Mouse (Mus musculus): ENCODE measurements at regions not wholly inside any gene's neighbourhood (a gene's known extent, or its start where the extent isn't known, plus 50 kb on each side); places are given as distances from the start of the nearest gene placed in this dataset.

DNA sequence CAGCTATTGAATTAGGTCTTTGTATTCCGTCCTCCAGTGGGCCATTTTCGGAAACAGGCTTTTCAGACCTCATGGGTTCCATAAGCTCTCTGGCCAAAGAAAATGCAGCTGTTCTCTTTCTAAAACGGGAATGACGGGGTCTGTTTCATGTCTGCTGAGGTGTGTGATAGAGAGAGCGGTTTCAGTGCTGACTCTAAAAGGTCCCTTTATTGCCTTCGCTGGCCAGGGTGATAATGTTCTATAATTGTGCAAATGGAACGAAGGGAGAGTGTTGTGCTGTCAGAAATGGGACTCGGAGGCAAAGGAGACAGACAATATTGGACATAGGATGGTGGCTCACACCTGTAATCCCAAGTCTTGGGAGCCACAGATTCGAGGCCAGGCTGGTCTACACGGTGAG, 53.5 kb upstream of the Osbpl8 start:
- no peak for DNase-seq (ENCODE audit: inconsistent ontology term)

DNA sequence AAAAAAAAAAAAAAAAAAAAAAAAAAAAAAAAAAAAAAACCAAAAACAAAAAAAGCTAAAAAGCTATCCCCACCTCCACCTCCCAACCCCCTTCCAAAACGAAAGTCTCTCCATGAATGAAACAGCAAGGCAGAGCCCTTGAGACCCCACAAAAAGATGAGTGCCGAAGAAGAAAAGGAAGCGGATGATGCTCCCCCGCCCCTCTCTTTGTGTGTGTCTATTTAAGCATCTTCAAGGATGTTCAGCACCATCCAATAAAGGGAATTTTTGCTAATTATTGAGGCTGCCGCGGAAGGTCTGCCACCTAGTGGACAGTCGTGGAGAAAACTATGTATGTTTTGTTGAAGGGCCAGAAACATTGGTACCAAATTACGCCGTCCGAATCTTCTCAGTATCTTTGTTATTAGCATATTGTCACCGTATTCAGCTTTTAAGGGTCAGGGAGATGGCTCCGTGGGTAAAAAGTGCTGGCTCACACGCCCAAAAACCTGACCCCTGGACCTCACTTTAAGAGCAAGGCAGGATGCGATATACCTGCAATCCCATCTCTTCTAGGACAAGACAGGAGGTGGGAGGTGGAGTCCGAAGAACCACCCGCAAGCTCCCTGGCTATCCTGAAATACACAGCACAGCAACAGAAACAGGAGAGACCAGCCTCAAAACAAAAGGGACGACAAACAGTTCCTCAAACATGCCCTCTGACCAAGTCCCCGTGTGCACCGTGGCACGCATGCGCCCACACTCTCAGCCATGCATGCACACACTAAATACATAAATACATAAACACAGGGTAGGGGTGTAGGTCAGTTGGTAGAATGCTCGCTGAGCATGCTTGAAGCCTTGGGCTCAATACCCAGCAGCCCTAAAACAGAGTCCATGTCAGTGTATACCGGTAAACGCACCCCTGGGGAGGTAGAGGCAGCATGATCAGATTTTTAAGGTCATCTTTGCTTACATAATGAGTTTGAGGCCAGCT, 55.6 kb upstream of the Osbpl8 start:
- peak; percentile 64 for DNase-seq (ENCODE audit: inconsistent ontology term)

DNA sequence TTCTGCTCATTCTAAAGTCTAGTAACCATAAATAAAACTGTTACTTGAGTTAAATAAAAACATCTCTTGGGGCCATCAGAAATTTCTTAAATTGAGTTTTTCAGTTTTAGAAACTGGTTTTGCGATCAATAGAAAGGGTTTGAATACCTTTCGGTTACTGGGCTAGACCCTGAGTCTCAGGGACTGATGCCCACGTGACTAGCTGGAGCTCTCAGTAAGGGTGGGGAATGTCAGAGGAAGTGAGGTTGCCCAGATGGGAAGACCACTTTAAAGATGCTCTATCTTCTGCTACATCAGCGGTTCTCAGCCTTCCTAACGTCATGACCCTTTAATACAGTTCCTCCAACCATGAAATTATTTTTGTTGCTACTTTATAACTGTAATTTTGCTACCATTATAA, 56.7 kb upstream of the Osbpl8 start:
- no peak for DNase-seq (ENCODE audit: inconsistent ontology term)

DNA sequence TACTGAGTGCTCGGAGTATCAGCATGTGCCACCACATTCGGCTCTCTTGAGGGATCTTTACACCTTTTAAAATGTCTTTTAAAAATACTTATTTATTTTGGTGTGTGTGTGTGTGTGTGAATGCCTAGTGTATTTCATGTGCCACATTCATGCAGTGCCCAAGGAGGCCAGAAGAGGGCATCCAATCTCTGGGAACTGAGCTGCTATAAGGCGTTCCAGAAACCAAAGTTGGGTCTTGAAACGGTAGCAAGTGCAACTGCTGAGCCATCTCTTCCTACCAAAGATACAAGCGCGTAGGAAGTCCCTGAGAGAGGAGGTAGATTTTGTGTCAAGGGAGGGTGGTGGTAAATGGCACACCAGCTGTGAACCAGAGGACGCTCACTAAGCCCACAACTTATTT, 57.2 kb upstream of the Osbpl8 start:
- DNase-seq (ENCODE audit: inconsistent ontology term), result no peak

DNA sequence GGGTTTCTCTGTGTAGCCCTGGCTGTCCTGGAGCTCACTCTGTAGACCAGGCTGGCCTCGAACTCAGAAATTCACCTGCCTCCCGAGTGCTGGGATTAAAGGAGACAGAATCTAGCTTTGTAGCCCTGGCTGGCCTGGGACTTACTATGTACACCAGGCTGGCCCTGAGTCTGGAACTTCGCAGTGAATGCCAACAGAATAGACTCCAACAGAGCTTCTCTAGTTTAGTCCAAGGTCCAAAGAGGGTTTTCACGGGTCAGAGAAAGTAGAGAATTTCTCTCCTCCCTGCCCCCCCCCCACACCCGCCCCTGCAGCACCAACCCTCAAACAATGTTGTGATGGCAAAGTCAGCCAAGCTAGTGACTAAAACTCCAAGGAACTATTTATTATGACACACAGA, 58.1 kb upstream of the Osbpl8 start:
- DNase-seq (ENCODE audit: inconsistent ontology term), result no peak

DNA sequence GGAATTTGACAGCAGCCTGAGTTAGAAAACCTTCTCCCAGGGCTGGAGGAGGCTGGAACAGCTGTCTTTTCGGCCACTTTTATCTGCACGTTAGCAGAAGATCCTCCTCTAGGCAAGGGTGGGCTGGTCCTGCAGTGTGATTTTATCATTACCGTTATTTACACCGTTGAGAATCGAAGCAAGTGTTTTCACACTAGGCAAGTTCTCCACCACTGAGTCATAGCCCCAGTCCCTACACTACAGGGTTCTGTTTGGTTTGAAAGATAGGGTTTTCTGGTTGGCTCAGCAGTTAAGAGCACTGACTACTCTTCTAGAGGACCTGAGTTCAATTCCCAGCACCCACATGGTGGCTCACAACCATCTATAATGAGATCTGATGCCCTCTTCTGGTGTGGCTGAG, 58.9 kb upstream of the Osbpl8 start:
- DNase-seq (ENCODE audit: inconsistent ontology term), result no peak

DNA sequence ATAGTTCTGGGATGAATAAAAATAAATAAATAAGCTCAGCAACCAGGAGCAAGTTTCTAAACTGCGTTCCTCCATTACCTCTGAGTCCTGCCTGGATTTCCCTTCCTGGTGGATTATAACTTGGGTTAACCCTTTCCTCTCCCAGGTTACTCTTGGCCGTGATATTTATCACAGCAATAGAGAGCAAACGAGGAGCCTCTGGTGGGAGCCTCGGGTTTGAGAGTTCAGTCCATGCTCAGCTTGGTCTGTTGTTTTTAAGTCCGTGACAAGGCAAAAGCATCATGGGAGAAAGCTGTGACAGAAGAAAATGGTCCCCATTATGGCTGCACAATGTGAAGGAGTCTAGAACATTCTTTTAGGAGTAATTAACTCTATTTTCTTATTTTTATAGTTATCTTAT, 61.0 kb upstream of the Osbpl8 start:
- DNase-seq (ENCODE audit: inconsistent ontology term), result no peak

DNA sequence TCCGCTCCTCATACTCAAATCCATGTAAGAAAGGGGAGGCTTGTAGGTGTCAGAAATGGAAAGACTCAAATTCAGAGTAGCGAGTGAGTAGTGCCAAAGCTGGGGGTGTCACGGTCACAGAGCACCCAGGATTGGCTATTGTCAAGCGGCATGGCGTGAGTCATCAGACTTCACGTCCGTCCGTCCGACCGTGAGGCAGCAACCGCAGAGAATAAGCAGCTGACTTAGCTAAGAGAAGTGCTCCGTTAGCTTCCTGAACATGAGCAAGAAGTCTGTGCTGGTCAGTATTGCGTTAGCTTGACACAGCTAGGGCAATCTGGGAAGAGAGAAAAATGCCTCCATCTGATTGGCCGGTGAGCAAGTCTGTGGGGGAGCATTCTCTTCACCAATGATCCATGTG, 61.5 kb upstream of the Osbpl8 start:
- peak; percentile 62 for DNase-seq (ENCODE audit: inconsistent ontology term)

DNA sequence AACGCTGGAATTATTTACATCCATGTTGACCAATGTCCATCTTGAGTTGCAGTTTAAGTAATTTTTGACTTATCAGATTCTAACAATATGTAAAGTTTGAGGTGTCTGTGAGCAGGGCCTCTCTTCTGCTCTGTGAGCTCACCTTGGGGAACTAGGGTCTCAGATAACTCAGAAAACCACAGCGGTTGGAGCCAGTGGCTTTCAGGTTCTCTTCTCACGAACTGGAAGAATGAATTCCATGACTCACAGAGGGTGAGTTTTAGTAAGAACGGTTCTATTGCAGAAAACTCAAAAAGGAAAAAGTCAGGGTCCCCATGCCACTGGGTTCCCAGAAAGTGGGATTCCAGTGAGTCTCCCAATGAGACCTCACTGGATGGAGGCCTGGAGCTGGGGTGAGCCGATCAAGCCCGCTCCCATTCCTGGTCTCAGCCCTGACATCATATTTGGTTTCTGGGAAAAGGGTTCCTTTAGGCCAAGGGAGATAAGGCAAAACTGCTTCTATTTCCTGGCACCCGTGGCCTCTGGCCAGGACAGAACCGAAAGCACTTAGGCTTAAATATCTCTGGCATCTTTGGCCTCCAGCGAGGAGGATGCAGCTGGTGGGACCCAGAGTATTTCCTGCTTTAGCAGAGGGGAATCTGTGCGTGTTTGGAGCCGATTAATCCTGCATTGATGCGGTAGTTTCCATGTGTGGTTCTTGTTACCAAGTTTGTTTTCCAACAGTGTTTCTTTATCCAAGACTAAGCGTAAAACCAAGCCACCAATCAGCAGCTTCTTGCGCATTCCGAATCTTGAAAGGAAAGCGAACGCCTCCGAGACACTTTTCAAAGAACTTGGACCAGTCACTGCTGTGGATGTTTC, 62.4 kb upstream of the Osbpl8 start:
- no peak for DNase-seq (ENCODE audit: inconsistent ontology term)

DNA sequence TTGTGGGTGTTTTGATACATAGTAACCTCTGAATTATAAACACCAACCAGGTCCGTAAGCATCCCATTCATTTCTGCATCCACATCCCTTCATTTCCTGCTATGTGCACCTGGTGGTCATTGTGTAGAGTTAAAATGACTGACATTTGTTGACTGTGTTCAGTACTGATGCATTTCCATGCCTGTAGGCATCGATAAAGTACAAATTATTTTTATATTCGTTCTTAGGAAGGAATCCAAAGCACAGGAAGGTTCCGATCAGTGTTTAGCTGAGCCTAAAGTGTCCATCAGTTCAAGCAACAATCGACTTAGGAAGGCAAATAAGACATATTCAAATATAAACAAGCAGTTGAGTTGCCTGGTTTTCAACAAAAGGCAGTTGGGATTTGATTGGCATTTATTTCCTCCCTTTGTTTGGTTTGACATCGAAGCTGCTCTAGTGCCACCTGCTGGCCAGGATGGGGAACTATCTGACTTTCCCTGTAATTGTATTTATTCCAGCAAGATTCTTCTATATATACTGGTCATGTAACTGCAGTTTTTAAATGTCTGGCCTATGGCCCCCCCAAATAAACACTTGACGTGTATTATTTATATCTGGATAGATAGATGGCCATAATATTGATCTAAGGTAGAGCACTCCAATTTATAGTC, 64.6 kb upstream of the Osbpl8 start:
- peak; percentile 70 for DNase-seq (ENCODE audit: inconsistent ontology term)

DNA sequence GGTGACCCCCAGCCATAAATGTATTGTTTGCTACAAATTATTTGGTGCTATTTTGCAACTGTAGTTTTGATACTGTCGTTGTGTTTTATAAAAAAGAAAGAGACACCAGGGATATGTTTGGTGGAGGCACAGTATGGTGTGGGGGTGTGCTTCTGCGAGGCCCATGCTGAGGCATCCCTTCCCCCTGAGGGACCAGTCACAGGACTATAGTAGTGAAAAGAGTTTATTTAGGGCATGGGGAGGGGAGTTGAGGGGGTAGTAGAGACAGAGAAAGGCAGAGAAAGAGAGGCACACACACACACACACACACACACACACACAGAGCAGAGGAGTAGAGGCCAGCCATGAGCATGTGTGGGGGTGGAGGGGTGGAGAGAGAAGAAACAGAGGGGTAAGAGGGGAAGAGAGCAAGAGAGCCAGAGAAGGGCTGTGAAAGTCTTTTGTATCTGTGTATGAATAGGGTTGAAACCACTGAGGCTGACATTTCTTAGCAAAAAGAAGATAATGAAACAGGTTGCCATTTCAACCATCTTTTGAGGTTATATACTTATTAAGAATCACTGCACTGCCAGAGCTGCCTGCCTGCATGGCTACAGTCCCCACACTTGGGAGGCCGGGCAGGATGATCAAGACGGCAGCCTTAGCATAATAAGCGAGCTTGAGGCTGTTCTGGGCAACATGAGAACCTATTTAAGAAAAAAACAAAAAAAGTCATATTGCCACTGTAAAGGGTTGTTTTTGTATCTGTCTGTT, 65.3 kb upstream of the Osbpl8 start:
- no peak for DNase-seq (ENCODE audit: inconsistent ontology term)

DNA sequence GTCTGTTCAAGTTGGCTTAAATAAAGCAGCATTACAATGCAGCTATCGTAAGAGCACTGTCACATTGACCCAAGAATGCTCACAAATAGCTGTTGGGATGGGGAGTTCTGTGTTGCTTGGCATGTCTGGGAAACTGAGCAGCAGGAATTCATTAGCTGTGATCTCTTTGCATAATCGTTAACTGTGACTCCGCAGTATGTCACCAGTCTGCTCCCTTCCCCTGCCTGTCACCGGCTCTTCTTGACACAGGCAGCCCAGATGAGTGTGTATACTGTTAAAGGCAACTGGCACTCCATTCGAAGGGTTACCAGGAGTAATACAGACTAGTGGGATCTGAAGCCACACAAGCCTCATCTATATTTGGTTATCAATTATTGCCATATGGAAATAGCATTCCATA, 67.3 kb upstream of the Osbpl8 start:
- DNase-seq (ENCODE audit: inconsistent ontology term), result peak; percentile 78

DNA sequence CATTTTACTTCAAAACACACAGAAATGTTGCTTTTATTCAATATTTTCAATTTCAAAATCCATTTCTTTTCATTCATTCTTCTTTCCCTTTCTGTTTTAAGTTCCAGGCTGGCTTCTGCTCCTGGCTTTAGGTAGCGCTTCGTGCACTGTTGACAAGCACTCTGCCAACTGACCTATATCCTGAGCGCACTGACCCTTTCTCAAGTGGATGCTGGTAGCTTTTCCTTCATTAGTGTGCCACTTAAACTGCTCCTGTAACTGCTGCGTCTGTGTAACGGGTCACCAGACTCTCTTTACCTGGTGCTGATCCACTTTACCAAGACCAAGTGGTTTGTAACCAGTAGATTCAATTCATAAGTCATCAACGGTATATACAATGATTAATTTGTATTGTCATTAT, 67.7 kb upstream of the Osbpl8 start:
- no peak for DNase-seq (ENCODE audit: inconsistent ontology term)

DNA sequence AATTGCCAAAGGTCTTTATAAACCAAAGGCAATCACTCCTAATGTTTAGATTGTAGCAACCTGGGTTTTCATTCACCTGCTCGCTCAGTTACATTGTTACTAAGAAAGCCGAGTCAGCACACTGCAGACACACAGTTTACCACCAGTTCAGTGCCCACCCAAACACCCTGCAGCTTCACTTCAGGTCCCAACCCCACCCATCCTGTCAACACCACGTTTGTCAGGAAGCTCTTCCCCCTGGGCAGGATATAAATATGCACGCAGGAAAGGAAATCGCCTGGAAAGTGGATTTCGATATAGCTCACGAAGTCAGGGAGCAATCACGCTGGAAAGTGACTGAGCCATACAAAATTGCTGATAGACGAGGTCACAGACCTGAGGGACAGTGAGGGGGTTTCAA, 70.1 kb upstream of the Osbpl8 start:
- DNase-seq (ENCODE audit: inconsistent ontology term), result no peak

DNA sequence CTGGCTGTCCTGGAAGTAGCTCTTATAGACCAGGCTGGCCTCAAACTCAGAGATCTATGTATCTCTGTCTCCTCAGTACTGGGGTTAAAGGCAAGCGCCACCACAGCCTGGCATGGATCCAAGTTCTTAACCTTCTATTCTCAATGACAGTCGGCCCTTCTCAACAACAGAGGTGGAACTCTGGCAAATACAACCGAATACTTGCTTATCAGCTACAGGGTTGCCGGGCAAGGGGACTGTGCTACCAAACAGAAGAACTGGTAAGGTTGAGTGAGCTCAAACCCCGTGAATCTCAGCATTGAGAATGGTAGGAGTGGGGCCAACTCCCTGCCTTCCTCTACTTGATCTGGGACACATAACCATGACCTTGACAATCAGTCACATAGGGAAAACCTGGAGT, 75.2 kb upstream of the Osbpl8 start:
- DNase-seq (ENCODE audit: inconsistent ontology term), result no peak

DNA sequence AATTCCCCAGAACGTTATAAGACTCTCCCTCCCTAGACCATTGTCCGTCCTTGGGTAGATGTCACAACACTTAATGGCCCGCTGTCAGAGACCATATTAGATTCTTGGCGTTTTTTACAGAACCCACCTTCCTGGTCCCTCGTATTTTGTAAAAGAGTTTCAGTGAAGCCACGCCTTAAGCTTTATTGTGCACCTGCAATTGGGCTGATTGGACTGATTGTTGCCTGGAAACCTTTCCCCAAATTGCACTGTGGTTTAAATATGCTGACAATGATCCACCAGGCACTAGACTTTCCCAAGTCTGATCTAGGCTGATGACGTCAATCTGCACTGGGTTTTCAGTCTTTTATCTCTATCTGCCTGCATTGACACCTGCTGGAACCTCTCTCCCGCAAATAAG, 75.6 kb upstream of the Zdhhc17 start:
- DNase-seq (ENCODE audit: inconsistent ontology term), result no peak

DNA sequence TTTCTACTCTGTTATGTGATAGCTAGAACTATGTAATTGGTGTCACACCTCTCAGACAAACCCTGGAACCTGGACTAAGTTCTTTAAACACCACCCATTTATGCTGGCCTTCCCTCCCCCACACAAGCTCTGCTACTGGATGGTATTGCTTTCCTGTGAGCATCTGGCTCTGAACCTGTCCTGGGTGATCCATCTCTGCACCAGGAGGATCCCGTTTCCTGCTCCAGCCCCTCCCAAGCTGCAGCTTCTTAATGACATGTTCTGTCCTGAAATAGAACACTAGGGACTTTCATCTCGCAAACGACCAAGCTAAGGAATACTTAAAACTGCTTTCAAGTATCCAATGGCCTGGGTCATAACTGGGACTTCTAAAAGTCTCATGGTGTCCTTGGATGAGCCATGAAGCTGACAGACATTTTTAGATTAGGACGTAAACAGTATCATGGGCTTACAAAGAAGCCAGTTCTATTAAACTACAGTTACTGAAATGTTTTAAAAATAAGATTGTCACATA, 74.4 kb upstream of the Zdhhc17 start:
- no peak for DNase-seq (ENCODE audit: inconsistent ontology term)

DNA sequence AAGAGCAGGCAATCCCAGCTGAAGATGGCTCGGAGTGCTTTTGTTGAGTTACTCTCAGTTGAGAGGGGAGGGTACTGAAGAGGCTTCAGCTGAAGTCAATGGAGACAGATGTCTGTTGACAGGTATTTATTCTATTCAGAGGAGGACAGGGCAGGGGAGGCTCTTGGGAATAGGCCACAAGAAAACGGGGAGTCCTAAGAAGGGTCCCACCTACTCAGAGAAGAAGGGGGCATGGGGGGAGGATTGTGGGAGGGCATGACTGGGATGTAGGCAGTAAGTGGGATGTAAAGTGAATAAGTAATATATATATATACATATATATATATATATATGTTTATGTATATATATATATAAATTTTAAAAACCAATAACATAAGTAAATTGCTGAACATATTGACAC, 73.9 kb upstream of the Zdhhc17 start:
- DNase-seq (ENCODE audit: inconsistent ontology term), result no peak

DNA sequence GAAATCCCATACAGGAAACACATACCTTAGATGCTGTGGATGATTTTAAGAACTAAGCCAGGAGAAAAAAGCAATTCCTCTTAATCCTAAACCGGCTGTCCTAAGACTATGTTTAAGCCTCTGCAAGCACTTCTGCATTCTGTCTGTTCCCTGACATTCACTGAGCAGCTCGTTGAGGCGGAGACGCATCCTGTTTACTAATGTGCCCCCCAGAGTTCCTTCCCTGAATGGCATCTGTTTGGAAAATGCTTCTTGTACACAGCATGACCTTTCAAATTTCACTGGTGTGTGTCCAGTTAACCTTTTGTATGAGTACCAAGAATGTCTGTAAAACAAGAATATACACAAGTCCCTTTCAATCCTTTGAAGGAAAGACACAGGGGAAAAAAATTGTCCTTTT, 73.4 kb upstream of the Zdhhc17 start:
- DNase-seq (ENCODE audit: inconsistent ontology term), result no peak

DNA sequence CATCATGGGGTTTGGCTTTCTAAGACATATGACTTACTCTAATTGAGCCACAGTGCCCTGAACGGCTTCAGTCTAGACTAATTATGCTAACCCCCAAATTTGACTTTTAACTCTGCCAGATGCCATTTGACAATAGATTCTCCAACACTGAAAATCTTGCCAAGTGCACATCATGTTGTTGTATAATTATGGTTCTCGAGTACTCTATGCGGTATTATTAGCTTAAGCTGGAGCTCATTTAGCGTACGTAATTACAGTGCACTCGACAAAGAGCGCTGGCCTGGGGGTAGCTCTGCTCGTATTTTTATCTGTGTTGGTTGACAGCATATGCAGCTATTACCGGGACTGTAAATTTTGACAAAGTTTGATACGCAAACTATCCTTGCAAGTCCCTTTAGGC, 70.4 kb upstream of the Zdhhc17 start:
- peak; percentile 8 for DNase-seq (ENCODE audit: inconsistent ontology term)

DNA sequence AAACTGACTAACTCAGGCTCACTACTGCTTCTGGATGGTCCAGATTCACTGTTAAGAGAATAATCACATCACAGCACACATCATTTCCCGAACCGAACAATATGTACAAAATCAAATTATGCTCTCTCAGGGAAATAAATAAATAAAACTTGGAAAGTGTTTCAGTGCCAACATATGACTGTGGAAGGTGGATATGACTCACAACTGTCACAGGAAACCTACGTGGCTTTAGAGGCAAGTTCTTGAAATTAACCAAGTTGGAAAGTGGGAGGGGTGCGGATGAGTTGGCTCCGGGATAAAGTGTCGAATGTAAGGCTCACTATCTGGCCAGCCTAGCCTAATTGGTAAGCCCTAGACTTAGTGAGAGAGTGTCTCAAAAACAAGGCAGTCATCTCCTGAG, 69.1 kb upstream of the Zdhhc17 start:
- DNase-seq (ENCODE audit: inconsistent ontology term), result no peak

Measured in Muller cell, postnatal 12 days (primary cell).